Mouse (Mus musculus): ENCODE data around the gene Ppp3ca. TPM values are rescaled to one million over a fixed set of nuclear protein-coding genes. Genes with fewer than 3 reads are reported as not detected.

Ppp3ca gene
- polyA plus RNA-seq, 1 experiment from 2014 or later, result 82.4 TPM

- Histone ChIP-seq H3K4me1 (peaks cover 37% of the 10 kb centered on the region), H3K4me3 (peak overlapping the region; percentile 93), H3K4me2 (peak overlapping the region; percentile 77), H3K27ac (peak overlapping the region; percentile 95), H3K9ac (peak overlapping the region; percentile 92), H3K9me3 (replicated peaks) (no peaks in the 10 kb centered on the region), H3K36me3 (ENCODE audit: poor library complexity, severe bottlenecking) (no peaks in the 10 kb centered on the region), H3K27me3 (no peaks in the 10 kb centered on the region)
- WGBS, result 8% methylated on average over 5 of the region's 5 CpGs
- no peak for ATAC-seq
Measured at GRCm38 (mm10) chr3:136671940-136672278, 2.0 kb downstream of the Ppp3ca start.

DNA sequence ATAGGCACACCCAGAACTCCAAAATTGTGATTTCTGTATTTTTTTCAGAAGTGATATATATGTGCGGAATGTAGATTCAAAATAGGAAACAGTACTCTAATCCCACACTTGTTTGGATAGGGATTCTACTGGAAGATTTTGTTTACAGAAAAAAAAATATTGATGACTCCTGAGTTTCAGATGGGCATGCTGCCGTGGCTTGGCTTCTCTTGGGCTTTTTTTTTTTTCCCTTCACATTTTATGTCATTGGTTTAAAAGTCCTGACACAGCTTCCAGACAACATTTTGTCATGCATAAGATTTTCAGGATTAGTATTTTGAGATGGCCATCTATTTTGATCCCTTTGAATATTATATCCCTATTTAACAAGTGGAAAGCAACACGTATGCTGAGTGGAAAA is 2.9 kb downstream of the Ppp3ca start:
- no peaks in the 10 kb centered on the region for H3K9me3 ChIP-seq (replicated peaks)
- peak overlapping the region; percentile 93; the same call in 1 of the 2 replicates for H3K4me3 ChIP-seq
- H3K4me2 ChIP-seq, result peak overlapping the region; percentile 77
- peaks cover 41% of the 10 kb centered on the region for H3K4me1 ChIP-seq
- 88% methylated on average over 3 of the region's 3 CpGs for WGBS
- H3K36me3 ChIP-seq (ENCODE audit: poor library complexity, severe bottlenecking), result no peaks in the 10 kb centered on the region
- H3K27me3 ChIP-seq, result no peaks in the 10 kb centered on the region
- no peak overlapping the region for H3K27ac ChIP-seq
- ATAC-seq, result no peak
- no peak overlapping the region for H3K9ac ChIP-seq

DNA sequence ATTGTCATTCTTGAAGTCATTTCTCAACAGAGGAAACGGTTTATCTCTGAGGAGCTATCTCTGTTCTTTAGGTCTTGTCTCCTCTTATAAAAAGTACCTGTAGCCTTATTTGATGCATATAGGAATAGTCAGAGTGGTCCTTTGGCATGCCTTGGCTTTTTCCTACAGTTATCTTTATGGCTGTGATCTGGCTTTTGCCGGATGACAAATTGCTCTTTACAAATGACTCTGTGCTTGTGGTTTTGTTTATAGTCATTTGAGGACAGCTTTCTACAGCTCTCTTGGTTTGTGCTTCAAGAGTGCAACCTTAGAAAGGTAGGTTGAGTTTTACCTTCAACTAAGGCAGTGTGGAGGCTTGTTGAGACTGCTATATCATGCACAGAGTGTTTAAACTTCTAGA is 3.4 kb downstream of the Ppp3ca start:
- H3K4me2 ChIP-seq, result no peak overlapping the region
- H3K9ac ChIP-seq, result no peak overlapping the region
- no peaks in the 10 kb centered on the region for H3K9me3 ChIP-seq (replicated peaks)
- H3K27me3 ChIP-seq, result no peaks in the 10 kb centered on the region
- peaks cover 43% of the 10 kb centered on the region for H3K4me1 ChIP-seq
- no peak for ATAC-seq
- WGBS, result 89% methylated on average over 2 of the region's 2 CpGs
- H3K4me3 ChIP-seq, result no peak overlapping the region
- H3K36me3 ChIP-seq (ENCODE audit: poor library complexity, severe bottlenecking), result no peaks in the 10 kb centered on the region
- no peak overlapping the region for H3K27ac ChIP-seq

DNA sequence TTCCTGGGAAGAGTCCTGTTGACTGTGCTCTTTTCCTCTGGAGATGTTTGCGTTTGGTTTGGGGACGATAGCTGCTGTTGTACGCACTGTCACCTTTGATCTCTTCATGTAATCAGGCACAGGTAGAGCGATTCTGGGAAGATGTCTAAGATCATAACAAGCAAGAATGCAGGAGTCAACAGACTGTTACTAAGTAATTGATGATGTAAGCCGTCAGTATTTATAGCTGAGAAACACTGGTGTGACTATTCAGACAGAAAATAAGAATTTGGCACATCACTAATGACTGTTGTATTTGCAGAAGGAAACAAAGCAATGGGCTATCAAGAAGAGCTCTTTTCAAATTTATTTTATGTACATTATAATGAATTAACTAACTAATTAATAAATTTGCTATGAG is 4.6 kb downstream of the Ppp3ca start:
- no peak for ATAC-seq
- Histone ChIP-seq H3K27me3 (no peaks in the 10 kb centered on the region), H3K9ac (no peak overlapping the region), H3K4me3 (no peak overlapping the region), H3K4me1 (peaks cover 46% of the 10 kb centered on the region), H3K9me3 (replicated peaks) (no peaks in the 10 kb centered on the region), H3K4me2 (no peak overlapping the region), H3K36me3 (ENCODE audit: poor library complexity, severe bottlenecking) (no peaks in the 10 kb centered on the region), H3K27ac (no peak overlapping the region)
- 67% methylated on average over 5 of the region's 5 CpGs for WGBS

GRCm38 (mm10) chr3:136676991-136677390 is 7.1 kb downstream of the Ppp3ca start:
- peaks cover 52% of the 10 kb centered on the region for H3K4me1 ChIP-seq
- H3K36me3 ChIP-seq (ENCODE audit: poor library complexity, severe bottlenecking), result no peaks in the 10 kb centered on the region
- WGBS, result 83% methylated on average over 2 of the region's 2 CpGs
- H3K27ac ChIP-seq, result no peak overlapping the region
- no peak overlapping the region for H3K4me2 ChIP-seq
- ATAC-seq, result no peak
- no peak overlapping the region for H3K9ac ChIP-seq
- H3K4me3 ChIP-seq, result no peak overlapping the region
- H3K9me3 ChIP-seq (replicated peaks), result no peaks in the 10 kb centered on the region
- no peaks in the 10 kb centered on the region for H3K27me3 ChIP-seq

DNA sequence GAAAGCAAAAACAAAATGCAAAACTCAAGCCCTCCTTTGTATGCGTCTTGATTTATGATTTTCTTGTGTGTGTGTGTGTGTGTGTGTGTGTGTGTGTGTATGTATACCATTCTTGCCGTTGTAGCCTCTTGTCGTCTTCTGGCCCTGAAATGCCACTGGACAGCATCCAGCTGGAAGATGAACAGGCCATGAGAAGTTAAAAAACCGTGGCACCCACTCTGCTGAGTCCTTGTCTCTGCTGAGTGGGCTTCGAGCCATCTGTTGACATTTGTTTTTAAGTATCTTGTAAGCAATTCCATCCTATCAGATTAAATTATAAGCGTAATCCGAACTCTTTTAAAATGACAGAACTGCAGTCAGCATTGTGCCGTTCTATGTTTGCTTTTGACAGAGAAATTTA is 8.5 kb downstream of the Ppp3ca start:
- Histone ChIP-seq H3K27ac (no peak overlapping the region), H3K9ac (no peak overlapping the region), H3K4me3 (no peak overlapping the region), H3K4me2 (no peak overlapping the region), H3K9me3 (replicated peaks) (no peaks in the 10 kb centered on the region), H3K36me3 (ENCODE audit: poor library complexity, severe bottlenecking) (no peaks in the 10 kb centered on the region), H3K27me3 (no peaks in the 10 kb centered on the region), H3K4me1 (peaks cover 40% of the 10 kb centered on the region)
- WGBS, result 54% methylated on average over 8 of the region's 8 CpGs
- ATAC-seq, result no peak; the same call in 1 of the 2 replicates

GRCm38 (mm10) chr3:136679903-136680491 is 10.1 kb downstream of the Ppp3ca start:
- WGBS, result 61% methylated on average over 6 of the region's 6 CpGs
- Histone ChIP-seq H3K27me3 (no peaks in the 10 kb centered on the region), H3K27ac (no peak overlapping the region), H3K4me1 (peaks cover 35% of the 10 kb centered on the region), H3K9me3 (replicated peaks) (no peaks in the 10 kb centered on the region), H3K36me3 (ENCODE audit: poor library complexity, severe bottlenecking) (no peaks in the 10 kb centered on the region), H3K4me2 (no peak overlapping the region), H3K9ac (no peak overlapping the region), H3K4me3 (no peak overlapping the region)
- ATAC-seq, result no peak

GRCm38 (mm10) chr3:136682242-136682641 is 12.3 kb downstream of the Ppp3ca start:
- H3K27me3 ChIP-seq, result no peaks in the 10 kb centered on the region
- no peak overlapping the region for H3K9ac ChIP-seq
- WGBS, result 91% methylated on average over 8 of the region's 8 CpGs
- H3K4me1 ChIP-seq, result peaks cover 30% of the 10 kb centered on the region
- no peak overlapping the region for H3K4me3 ChIP-seq
- no peak overlapping the region for H3K27ac ChIP-seq
- ATAC-seq, result no peak
- no peak overlapping the region for H3K4me2 ChIP-seq
- H3K36me3 ChIP-seq (ENCODE audit: poor library complexity, severe bottlenecking), result no peaks in the 10 kb centered on the region
- H3K9me3 ChIP-seq (replicated peaks), result no peaks in the 10 kb centered on the region

DNA sequence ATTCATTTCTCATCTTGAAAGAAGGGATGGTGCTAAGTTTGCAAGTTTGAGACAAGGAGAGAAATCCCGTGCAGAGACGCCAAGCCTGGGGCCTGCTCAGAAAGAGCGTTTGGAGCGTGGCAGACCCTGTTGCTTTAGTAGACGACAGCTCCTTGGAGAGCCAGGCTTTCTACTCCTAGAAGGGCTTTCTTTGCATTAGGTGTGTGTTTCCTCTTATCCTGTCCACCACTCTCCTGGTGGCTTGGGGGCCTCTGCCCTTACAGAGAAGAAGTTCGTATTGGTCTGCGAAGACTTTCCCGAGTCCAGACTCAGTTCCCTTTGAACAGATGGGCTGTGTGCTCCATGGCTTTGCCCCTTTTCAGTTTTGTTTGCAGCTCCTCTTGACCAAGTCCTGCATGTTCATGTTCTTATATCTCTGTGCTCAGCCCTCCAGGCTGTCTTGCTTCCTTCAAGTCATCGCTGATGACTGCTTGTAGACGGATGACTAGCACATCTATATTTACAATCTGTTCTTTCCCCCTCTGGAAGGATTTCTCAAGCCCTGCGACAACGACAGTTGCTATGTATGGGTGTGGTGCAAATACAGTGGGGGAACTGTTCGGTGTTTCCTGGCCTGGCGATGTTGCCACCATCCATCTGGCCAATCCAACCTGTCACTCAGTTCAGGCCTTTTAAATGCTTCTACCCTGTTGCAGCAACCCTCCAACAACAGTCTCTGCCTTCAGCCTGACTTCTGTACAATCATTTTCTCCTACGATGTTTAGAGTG is 14.5 kb downstream of the Ppp3ca start:
- H3K9me3 ChIP-seq (replicated peaks), result no peaks in the 10 kb centered on the region
- no peak overlapping the region for H3K4me3 ChIP-seq
- no peak overlapping the region for H3K9ac ChIP-seq
- WGBS, result 89% methylated on average over 15 of the region's 15 CpGs
- no peak for ATAC-seq
- H3K27me3 ChIP-seq, result no peaks in the 10 kb centered on the region
- no peaks in the 10 kb centered on the region for H3K36me3 ChIP-seq (ENCODE audit: poor library complexity, severe bottlenecking)
- no peak overlapping the region for H3K4me2 ChIP-seq
- H3K4me1 ChIP-seq, result peaks cover 16% of the 10 kb centered on the region
- H3K27ac ChIP-seq, result no peak overlapping the region

- ATAC-seq, result no peak
- Histone ChIP-seq H3K4me3 (no peak overlapping the region), H3K36me3 (ENCODE audit: poor library complexity, severe bottlenecking) (no peaks in the 10 kb centered on the region), H3K9ac (no peak overlapping the region), H3K4me1 (peaks cover 5% of the 10 kb centered on the region; the same call in 1 of the 2 replicates), H3K9me3 (replicated peaks) (no peaks in the 10 kb centered on the region), H3K27ac (no peak overlapping the region), H3K4me2 (no peak overlapping the region), H3K27me3 (no peaks in the 10 kb centered on the region)
- WGBS, result 91% methylated on average over 8 of the region's 8 CpGs
Measured at GRCm38 (mm10) chr3:136686429-136686828, 16.5 kb downstream of the Ppp3ca start.

- no peak overlapping the region for H3K4me2 ChIP-seq
- H3K9me3 ChIP-seq (replicated peaks), result no peaks in the 10 kb centered on the region
- H3K27ac ChIP-seq, result no peak overlapping the region
- no peak overlapping the region for H3K4me3 ChIP-seq
- no peak for ATAC-seq
- 79% methylated on average over 9 of the region's 9 CpGs for WGBS
- no peaks in the 10 kb centered on the region for H3K27me3 ChIP-seq
- peaks cover 5% of the 10 kb centered on the region; the same call in 1 of the 2 replicates for H3K4me1 ChIP-seq
- H3K36me3 ChIP-seq (ENCODE audit: poor library complexity, severe bottlenecking), result no peaks in the 10 kb centered on the region
- H3K9ac ChIP-seq, result no peak overlapping the region
Measured at GRCm38 (mm10) chr3:136688101-136688586, 18.2 kb downstream of the Ppp3ca start.

DNA sequence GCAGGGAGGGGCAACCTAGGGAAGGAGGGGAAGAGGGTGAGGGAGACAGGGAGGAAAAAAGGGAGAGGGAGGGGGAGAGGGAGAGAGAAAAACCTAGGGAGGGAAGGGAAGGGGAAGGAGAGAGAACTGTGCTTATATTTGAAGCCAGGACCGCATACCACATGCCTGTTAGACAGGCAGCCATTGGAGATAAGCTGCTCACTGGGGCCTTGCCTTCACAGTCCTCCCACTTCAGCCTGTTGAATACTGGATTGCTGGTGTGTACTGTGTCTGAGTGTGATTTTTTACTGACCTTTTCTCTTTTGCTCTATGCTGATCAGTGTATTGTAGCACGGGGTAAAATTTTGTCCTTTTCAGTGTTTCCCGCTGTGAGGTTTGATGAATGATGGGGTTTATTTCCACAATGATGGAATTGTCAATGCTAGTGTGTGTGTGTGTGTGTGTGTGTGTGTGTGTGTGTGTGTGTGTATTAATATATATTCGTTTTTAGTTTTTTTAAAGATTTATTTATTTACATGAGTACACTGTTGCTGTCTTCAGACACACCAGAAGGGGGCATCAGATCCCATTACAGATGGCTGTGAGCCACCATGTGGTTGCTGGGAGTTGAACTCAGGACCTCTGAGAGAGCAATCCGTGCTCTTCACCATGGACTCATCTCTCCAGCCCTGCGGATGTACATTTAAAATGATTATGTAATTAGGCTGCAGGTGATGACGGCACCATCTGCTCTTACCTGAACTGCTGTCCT is 20.0 kb downstream of the Ppp3ca start:
- Histone ChIP-seq H3K9ac (no peak overlapping the region), H3K4me3 (no peak overlapping the region), H3K27me3 (no peaks in the 10 kb centered on the region), H3K9me3 (replicated peaks) (no peaks in the 10 kb centered on the region), H3K36me3 (ENCODE audit: poor library complexity, severe bottlenecking) (no peaks in the 10 kb centered on the region), H3K4me1 (no peaks in the 10 kb centered on the region), H3K4me2 (no peak overlapping the region), H3K27ac (no peak overlapping the region)
- 89% methylated on average over 7 of the region's 7 CpGs for WGBS
- peak; percentile 37; the same call in 1 of the 2 replicates for ATAC-seq

All from forebrain, embryonic 13.5 days (tissue).